Mouse (Mus musculus) lung, embryonic 14.5 days (tissue): ENCODE measurements at regions not wholly inside any gene's neighbourhood (a gene's known extent, or its start where the extent isn't known, plus 50 kb on each side); places are given as distances from the start of the nearest gene placed in this dataset.

Experiments
- ATAC-seq: fragments of 200-750 bp; cut with Nextera tagmentation; 2 replicates; pipeline ENCODE4 v1.8.0; 2017; ENCODE audit warnings: mild to moderate bottlenecking, moderate TSS enrichment, moderate library complexity; ENCODE audit not compliant: insufficient read depth
- DNase-seq: peaks from one replicate; pipeline ENCODE4 v3.0.0-alpha.2; 2015
- H3K27ac ChIP-seq: fragments of 300-500 bp; sonication (generic); 2 replicates; pipeline ENCODE4 v1.5.1; 2014; ENCODE audit warnings: low read depth, mild to moderate bottlenecking, moderate library complexity
- H3K27me3 ChIP-seq: fragments of 300-500 bp; sonication (generic); 2 replicates; pipeline ENCODE4 v1.6.1; 2014; ENCODE audit warnings: low read length, control low read depth; ENCODE audit not compliant: insufficient read depth
- H3K36me3 ChIP-seq: fragments of 300-500 bp; sonication (generic); 2 replicates; pipeline ENCODE4 v1.6.1; 2014; ENCODE audit warnings: control low read depth; ENCODE audit not compliant: insufficient read depth
- H3K4me1 ChIP-seq: fragments of 300-500 bp; sonication (generic); 2 replicates; pipeline ENCODE4 v1.6.1; 2014; ENCODE audit warnings: antibody characterized with exemption, control low read depth; ENCODE audit not compliant: insufficient read depth
- H3K4me2 ChIP-seq: fragments of 300-500 bp; sonication (generic); 2 replicates; pipeline ENCODE4 v1.6.1; 2014; ENCODE audit warnings: mild to moderate bottlenecking
- H3K4me3 ChIP-seq: fragments of 300-500 bp; sonication (generic); 2 replicates; pipeline ENCODE4 v1.5.1; 2014; ENCODE audit warnings: low read depth, low read length
- H3K9ac ChIP-seq: fragments of 300-500 bp; sonication (generic); 2 replicates; pipeline ENCODE4 v1.6.1; 2014
- H3K9me3 ChIP-seq: fragments of 300-500 bp; sonication (generic); 2 replicates; pipeline ENCODE4 v1.6.1; 2016; ENCODE audit warnings: low read depth, low read length, control low read depth
- CTCF ChIP-seq: IDR thresholded peaks from 2 replicates; pipeline ENCODE4 v1.5.1; 2016; ENCODE audit warnings: antibody characterized with exemption, low read depth
- WGBS: fragments of 180-500 bp; shearing (Covaris S2); extraction: QIAGEN DNeasy Blood & Tissue Kit; methylation state at CpG from one replicate; pipeline ENCODE4 v1.1.7; 2014; 5-methylcytosine and 5-hydroxymethylcytosine counted together

GRCm38 (mm10) chr2:131417472-131417871 is 64.8 kb upstream of the Rnf24 start:
- H3K27ac ChIP-seq = no peak overlapping the region
- H3K27me3 ChIP-seq = no peaks in the 10 kb centered on the region
- no peaks in the 10 kb centered on the region for H3K4me1 ChIP-seq
- ATAC-seq = no peak
- DNase-seq = no peak
- no peaks in the 10 kb centered on the region for H3K36me3 ChIP-seq
- no peak for TF ChIP-seq CTCF
- no peak overlapping the region for H3K9ac ChIP-seq
- H3K9me3 ChIP-seq = no peaks in the 10 kb centered on the region
- no peak overlapping the region for H3K4me2 ChIP-seq
- H3K4me3 ChIP-seq = no peak overlapping the region
- 80% methylated on average over 2 of the region's 2 CpGs for WGBS

- peak; percentile 83 for TF ChIP-seq CTCF
- peak; percentile 81 for DNase-seq
- no peak overlapping the region for H3K9ac ChIP-seq
- no peak overlapping the region for H3K4me3 ChIP-seq
- WGBS = 33% methylated on average over 6 of the region's 6 CpGs
- no peaks in the 10 kb centered on the region for H3K36me3 ChIP-seq
- H3K9me3 ChIP-seq = no peaks in the 10 kb centered on the region
- no peak overlapping the region for H3K4me2 ChIP-seq
- H3K4me1 ChIP-seq = no peaks in the 10 kb centered on the region
- H3K27ac ChIP-seq = no peak overlapping the region
- ATAC-seq = peak; percentile 73; the same call in 1 of the 2 replicates
- H3K27me3 ChIP-seq = no peaks in the 10 kb centered on the region
Observed at GRCm38 (mm10) chr2:131416482-131416881, 63.8 kb upstream of the Rnf24 start.

GRCm38 (mm10) chr2:131410906-131411520 is 58.3 kb upstream of the Rnf24 start:
- H3K4me2 ChIP-seq = no peak overlapping the region
- H3K36me3 ChIP-seq = no peaks in the 10 kb centered on the region
- DNase-seq = no peak
- no peak overlapping the region for H3K27ac ChIP-seq
- H3K27me3 ChIP-seq = no peaks in the 10 kb centered on the region
- TF ChIP-seq CTCF = no peak
- H3K9ac ChIP-seq = no peak overlapping the region
- H3K4me3 ChIP-seq = no peak overlapping the region
- 63% methylated on average over 5 of the region's 5 CpGs for WGBS
- H3K4me1 ChIP-seq = no peaks in the 10 kb centered on the region
- H3K9me3 ChIP-seq = no peaks in the 10 kb centered on the region
- ATAC-seq = no peak

- Histone ChIP-seq H3K9me3 (no peaks in the 10 kb centered on the region), H3K4me3 (no peak overlapping the region), H3K27me3 (no peaks in the 10 kb centered on the region), H3K4me1 (no peaks in the 10 kb centered on the region), H3K9ac (no peak overlapping the region), H3K36me3 (no peaks in the 10 kb centered on the region), H3K27ac (no peak overlapping the region), H3K4me2 (no peak overlapping the region)
- ATAC-seq (no peak), DNase-seq (no peak)
- WGBS = 80% methylated on average over 5 of the region's 5 CpGs
- TF ChIP-seq CTCF = no peak
Observed at GRCm38 (mm10) chr2:131407337-131407736, 54.6 kb upstream of the Rnf24 start.

GRCm38 (mm10) chr2:131404218-131404555 is 51.5 kb upstream of the Rnf24 start:
- Histone ChIP-seq H3K4me3 (no peak overlapping the region), H3K9me3 (no peaks in the 10 kb centered on the region), H3K27ac (no peak overlapping the region), H3K4me1 (peaks cover 12% of the 10 kb centered on the region), H3K9ac (no peak overlapping the region), H3K27me3 (no peaks in the 10 kb centered on the region), H3K4me2 (no peak overlapping the region), H3K36me3 (no peaks in the 10 kb centered on the region)
- DNase-seq (no peak), ATAC-seq (no peak)
- no peak for TF ChIP-seq CTCF
- whole genome bisulfite sequencing = 36% methylated on average over 1 of the region's 1 CpGs

GRCm38 (mm10) chr2:131403543-131404217 is 51.0 kb upstream of the Rnf24 start:
- no peaks in the 10 kb centered on the region for H3K9me3 ChIP-seq
- WGBS = 75% methylated on average over 5 of the region's 5 CpGs
- H3K36me3 ChIP-seq = no peaks in the 10 kb centered on the region
- H3K4me2 ChIP-seq = no peak overlapping the region
- DNase-seq = no peak
- H3K27me3 ChIP-seq = no peaks in the 10 kb centered on the region
- no peak overlapping the region for H3K4me3 ChIP-seq
- no peak for TF ChIP-seq CTCF
- H3K9ac ChIP-seq = no peak overlapping the region
- no peak overlapping the region for H3K27ac ChIP-seq
- no peak for ATAC-seq
- peaks cover 12% of the 10 kb centered on the region for H3K4me1 ChIP-seq
